Mouse (Mus musculus): ENCODE data around the gene A3galt2. TPM values are rescaled to one million over a fixed set of nuclear protein-coding genes. Genes with fewer than 3 reads are reported as not detected.

Gene A3galt2
- 0.02 TPM in 1 of 2 replicates, not detected in the other for polyA plus RNA-seq (2015; fragmentation: Nextera tagmentation; extraction: Ambion mirVana)

- H3K4me3 ChIP-seq (ENCODE audit: low read depth, low read length), result no peak within 1 kb of the TSS
- no peak within 1 kb of the TSS for H3K9ac ChIP-seq (ENCODE audit: low read length)
- 69% methylated on average over 3 of the region's 3 CpGs for WGBS
- TF ChIP-seq CTCF (IDR thresholded peaks at IDR 0.05; ENCODE audit: low read depth) (no peak), EP300 (optimal IDR thresholded peaks at IDR 0.05) (no peak)
- no peak within 1 kb of the TSS for H3K4me2 ChIP-seq (replicated peaks; ENCODE audit: low read depth)
- H3K4me1 ChIP-seq (replicated peaks; ENCODE audit: control insufficient read depth, insufficient read depth), result no peaks in the 10 kb centered on the region
- H3K9me3 ChIP-seq (ENCODE audit: control insufficient read depth, low read length), result no peaks in the 10 kb centered on the region
- no peaks in the 10 kb centered on the region for H3K27me3 ChIP-seq (ENCODE audit: control insufficient read depth, insufficient read depth, low read length)
- H3K27ac ChIP-seq (replicated peaks), result no peak within 1 kb of the TSS
- ATAC-seq (ENCODE audit: low FRiP score, low TSS enrichment), result no peak
- DNase-seq (ENCODE audit: low spot score), result no peak
- peaks cover 23% of the 10 kb centered on the region for H3K36me3 ChIP-seq (ENCODE audit: control insufficient read depth, insufficient read depth, low read length)
Observed at GRCm38 (mm10) chr4:128755064-128755463, at the start of gene A3galt2. A3galt2 (plus strand) TSS chr4:128755364.

- no peak overlapping the region for H3K27ac ChIP-seq (replicated peaks)
- H3K36me3 ChIP-seq (ENCODE audit: control insufficient read depth, insufficient read depth, low read length), result no peaks in the 10 kb centered on the region
- no peak overlapping the region for H3K4me3 ChIP-seq (ENCODE audit: low read depth, low read length)
- no peak overlapping the region for H3K9ac ChIP-seq (ENCODE audit: low read length)
- WGBS, result 14% methylated on average over 9 of the region's 9 CpGs
- H3K9me3 ChIP-seq (ENCODE audit: control insufficient read depth, low read length), result no peaks in the 10 kb centered on the region
- no peaks in the 10 kb centered on the region for H3K27me3 ChIP-seq (ENCODE audit: control insufficient read depth, insufficient read depth, low read length)
- no peak overlapping the region for H3K4me2 ChIP-seq (replicated peaks; ENCODE audit: low read depth)
- no peaks in the 10 kb centered on the region for H3K4me1 ChIP-seq (replicated peaks; ENCODE audit: control insufficient read depth, insufficient read depth)
- peak; percentile 76 for TF ChIP-seq CTCF (IDR thresholded peaks at IDR 0.05; ENCODE audit: low read depth)
- TF ChIP-seq EP300 (optimal IDR thresholded peaks at IDR 0.05), result no peak
- ATAC-seq (ENCODE audit: low FRiP score, low TSS enrichment) (no peak), DNase-seq (ENCODE audit: low spot score) (no peak)
Observed at GRCm38 (mm10) chr4:128706626-128707025, 48.5 kb upstream of the A3galt2 start.

GRCm38 (mm10) chr4:128707384-128707783 is 47.8 kb upstream of the A3galt2 start:
- no peak overlapping the region for H3K4me2 ChIP-seq (replicated peaks; ENCODE audit: low read depth)
- no peak overlapping the region for H3K9ac ChIP-seq (ENCODE audit: low read length)
- no peak overlapping the region for H3K27ac ChIP-seq (replicated peaks)
- no peak overlapping the region for H3K4me3 ChIP-seq (ENCODE audit: low read depth, low read length)
- DNase-seq (ENCODE audit: low spot score) (no peak), ATAC-seq (ENCODE audit: low FRiP score, low TSS enrichment) (no peak)
- peak; percentile 34 for TF ChIP-seq CTCF (IDR thresholded peaks at IDR 0.05; ENCODE audit: low read depth)
- TF ChIP-seq EP300 (optimal IDR thresholded peaks at IDR 0.05), result no peak
- 49% methylated on average over 4 of the region's 4 CpGs for WGBS
- H3K27me3 ChIP-seq (ENCODE audit: control insufficient read depth, insufficient read depth, low read length), result no peaks in the 10 kb centered on the region
- peaks cover 6% of the 10 kb centered on the region for H3K4me1 ChIP-seq (replicated peaks; ENCODE audit: control insufficient read depth, insufficient read depth)
- no peaks in the 10 kb centered on the region for H3K36me3 ChIP-seq (ENCODE audit: control insufficient read depth, insufficient read depth, low read length)
- no peaks in the 10 kb centered on the region for H3K9me3 ChIP-seq (ENCODE audit: control insufficient read depth, low read length)

GRCm38 (mm10) chr4:128709061-128709780 is 45.9 kb upstream of the A3galt2 start:
- no peak for ATAC-seq (ENCODE audit: low FRiP score, low TSS enrichment)
- Histone ChIP-seq H3K9me3 (ENCODE audit: control insufficient read depth, low read length) (no peaks in the 10 kb centered on the region), H3K4me3 (ENCODE audit: low read depth, low read length) (no peak overlapping the region), H3K27me3 (ENCODE audit: control insufficient read depth, insufficient read depth, low read length) (no peaks in the 10 kb centered on the region), H3K9ac (ENCODE audit: low read length) (no peak overlapping the region), H3K36me3 (ENCODE audit: control insufficient read depth, insufficient read depth, low read length) (no peaks in the 10 kb centered on the region), H3K4me2 (replicated peaks; ENCODE audit: low read depth) (no peak overlapping the region), H3K27ac (replicated peaks) (0 out of 2 replicates have a peak overlapping the region, but pooled peaks have one; percentile 18), H3K4me1 (replicated peaks; ENCODE audit: control insufficient read depth, insufficient read depth) (peaks cover 6% of the 10 kb centered on the region)
- DNase-seq (ENCODE audit: low spot score), result no peak
- WGBS, result 68% methylated on average over 15 of the region's 15 CpGs
- TF ChIP-seq CTCF (IDR thresholded peaks at IDR 0.05; ENCODE audit: low read depth) (no peak), EP300 (optimal IDR thresholded peaks at IDR 0.05) (no peak)

GRCm38 (mm10) chr4:128709781-128710166 is 45.4 kb upstream of the A3galt2 start:
- H3K36me3 ChIP-seq (ENCODE audit: control insufficient read depth, insufficient read depth, low read length), result no peaks in the 10 kb centered on the region
- H3K4me2 ChIP-seq (replicated peaks; ENCODE audit: low read depth), result no peak overlapping the region
- ATAC-seq (ENCODE audit: low FRiP score, low TSS enrichment), result no peak
- no peak overlapping the region for H3K27ac ChIP-seq (replicated peaks)
- no peak for DNase-seq (ENCODE audit: low spot score)
- no peak for TF ChIP-seq CTCF (IDR thresholded peaks at IDR 0.05; ENCODE audit: low read depth)
- no peak for TF ChIP-seq EP300 (optimal IDR thresholded peaks at IDR 0.05)
- H3K9ac ChIP-seq (ENCODE audit: low read length), result no peak overlapping the region
- H3K27me3 ChIP-seq (ENCODE audit: control insufficient read depth, insufficient read depth, low read length), result no peaks in the 10 kb centered on the region
- peaks cover 6% of the 10 kb centered on the region for H3K4me1 ChIP-seq (replicated peaks; ENCODE audit: control insufficient read depth, insufficient read depth)
- no peak overlapping the region for H3K4me3 ChIP-seq (ENCODE audit: low read depth, low read length)
- H3K9me3 ChIP-seq (ENCODE audit: control insufficient read depth, low read length), result no peaks in the 10 kb centered on the region
- 91% methylated on average over 12 of the region's 12 CpGs for WGBS

GRCm38 (mm10) chr4:128710286-128710685 is 44.9 kb upstream of the A3galt2 start:
- TF ChIP-seq CTCF (IDR thresholded peaks at IDR 0.05; ENCODE audit: low read depth), result no peak
- no peak for TF ChIP-seq EP300 (optimal IDR thresholded peaks at IDR 0.05)
- no peak overlapping the region for H3K9ac ChIP-seq (ENCODE audit: low read length)
- no peaks in the 10 kb centered on the region for H3K36me3 ChIP-seq (ENCODE audit: control insufficient read depth, insufficient read depth, low read length)
- DNase-seq (ENCODE audit: low spot score) (no peak), ATAC-seq (ENCODE audit: low FRiP score, low TSS enrichment) (no peak)
- no peak overlapping the region for H3K4me3 ChIP-seq (ENCODE audit: low read depth, low read length)
- no peaks in the 10 kb centered on the region for H3K27me3 ChIP-seq (ENCODE audit: control insufficient read depth, insufficient read depth, low read length)
- WGBS, result 90% methylated on average over 6 of the region's 6 CpGs
- H3K27ac ChIP-seq (replicated peaks), result no peak overlapping the region
- H3K9me3 ChIP-seq (ENCODE audit: control insufficient read depth, low read length), result no peaks in the 10 kb centered on the region
- H3K4me1 ChIP-seq (replicated peaks; ENCODE audit: control insufficient read depth, insufficient read depth), result peaks cover 6% of the 10 kb centered on the region
- no peak overlapping the region for H3K4me2 ChIP-seq (replicated peaks; ENCODE audit: low read depth)
